Mouse (Mus musculus) heart, adult 18-20 months (tissue): ENCODE measurements at regions not wholly inside any gene's neighbourhood (a gene's known extent, or its start where the extent isn't known, plus 50 kb on each side); places are given as distances from the start of the nearest gene placed in this dataset.

Source experiments
- DNase-seq, 2 experiments: peaks; one replicate each; pipeline ENCODE4 v3.0.0; 2021 to 2022; ENCODE audit warnings: mixed read lengths in 1 of 2

- DNase-seq: no peak
Observed at GRCm38 (mm10) chr16:64068787-64069673, 205.1 kb upstream of the Epha3 start.

DNA sequence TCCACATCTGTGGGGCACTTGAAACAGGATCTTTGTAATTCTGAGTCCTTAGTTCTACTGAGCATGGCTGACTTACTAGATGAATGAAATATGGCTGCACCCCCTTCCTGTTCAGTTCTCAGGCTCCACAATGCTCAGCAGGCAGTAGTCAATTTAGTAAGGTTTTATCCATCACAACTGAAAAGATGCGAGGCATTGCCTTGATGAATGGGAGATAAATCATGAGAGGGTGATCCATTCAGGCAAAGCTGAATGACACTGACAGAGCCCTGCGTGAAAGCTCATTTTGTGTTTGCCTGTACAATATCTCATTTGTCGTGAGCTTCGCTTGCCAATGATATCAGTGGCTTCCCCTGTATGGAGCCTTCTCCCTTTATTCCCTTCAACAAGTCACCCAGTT lies 198.6 kb upstream of the Epha3 start:
- DNase-seq: no peak

- no peak for DNase-seq
Observed at GRCm38 (mm10) chr16:64058712-64059111, 194.7 kb upstream of the Epha3 start.

GRCm38 (mm10) chr16:64054346-64054745 lies 190.4 kb upstream of the Epha3 start:
- DNase-seq: no peak

DNA sequence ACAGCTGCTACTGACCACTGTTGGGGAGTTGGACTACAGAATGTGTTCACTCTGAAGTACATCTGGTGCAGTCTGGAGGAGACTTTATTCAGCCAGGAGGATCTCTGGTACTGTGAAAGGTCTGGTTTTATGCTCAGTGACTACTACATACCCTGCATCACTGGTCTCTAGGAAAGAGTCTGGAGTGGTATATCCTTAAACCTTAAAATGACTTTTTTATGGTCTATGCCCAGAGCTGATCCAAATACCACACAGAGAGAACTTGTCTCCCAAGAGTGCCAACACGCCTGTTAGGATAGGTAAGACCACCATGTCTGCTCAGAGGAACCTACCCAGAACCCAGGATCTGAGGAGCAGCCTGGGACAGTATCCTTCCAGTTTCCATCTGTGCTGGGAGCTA lies 184.1 kb upstream of the Epha3 start:
- no peak for DNase-seq

GRCm38 (mm10) chr16:64033049-64033448 lies 169.1 kb upstream of the Epha3 start:
- DNase-seq: peak; percentile 30 to 48

GRCm38 (mm10) chr16:64023981-64024380 lies 160.0 kb upstream of the Epha3 start:
- DNase-seq: no peak

DNA sequence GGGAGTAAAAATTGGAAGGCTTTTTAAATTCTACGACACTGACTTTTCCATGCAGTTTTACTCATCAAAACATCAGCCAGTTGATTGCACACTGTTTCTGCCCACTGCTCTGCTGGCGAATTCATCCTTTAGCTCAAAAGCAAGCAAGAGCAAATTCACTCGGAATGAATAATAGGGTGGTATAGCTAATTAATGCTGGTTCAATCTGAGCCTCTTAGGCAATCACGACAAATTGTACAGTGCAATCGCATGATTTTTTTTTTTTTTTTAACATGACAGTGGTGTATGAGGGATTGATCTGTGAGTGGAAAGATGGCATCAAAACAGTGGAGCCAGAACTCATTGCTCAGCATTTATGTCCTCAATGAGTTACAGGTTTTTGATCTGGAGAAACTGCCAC lies 136.9 kb upstream of the Epha3 start:
- no peak for DNase-seq

GRCm38 (mm10) chr16:63967407-63967806 lies 103.4 kb upstream of the Epha3 start:
- no peak for DNase-seq

GRCm38 (mm10) chr16:63960786-63961185 lies 96.8 kb upstream of the Epha3 start:
- no peak for DNase-seq

GRCm38 (mm10) chr16:63958154-63958553 lies 94.2 kb upstream of the Epha3 start:
- DNase-seq: no peak

GRCm38 (mm10) chr16:63925195-63925594 lies 61.2 kb upstream of the Epha3 start:
- DNase-seq: no peak

DNA sequence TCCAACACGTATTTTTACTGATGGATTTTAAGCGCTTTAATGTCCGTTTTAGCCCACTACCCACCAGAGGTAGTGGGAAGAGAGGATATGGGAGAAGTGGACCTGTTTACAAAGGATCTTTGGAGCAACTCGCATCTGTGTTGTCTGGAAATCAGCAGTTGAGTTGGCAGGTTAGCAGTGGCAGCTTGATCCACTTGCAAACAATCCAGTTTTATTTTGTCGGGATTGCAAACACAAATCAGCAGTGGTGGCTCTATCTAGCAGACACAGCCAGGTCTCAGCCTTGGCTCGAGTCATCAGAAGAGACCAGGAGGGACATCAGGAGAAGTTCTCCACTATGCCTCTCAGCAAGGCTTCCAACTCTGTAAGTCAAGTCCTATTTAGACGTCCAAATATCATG lies 57.2 kb upstream of the Epha3 start:
- no peak for DNase-seq
